Mouse (Mus musculus) cerebellum, adult 2 months (tissue): ENCODE data around the gene Zdhhc17.

Source experiments
- CTCF ChIP-seq: fragments of 200-500 bp; IDR thresholded peaks from 2 replicates; pipeline ENCODE4 v1.5.1; 2011; ENCODE audit warnings: low read depth, mild to moderate bottlenecking, control low read depth, low read length, moderate library complexity, borderline replicate concordance; ENCODE audit not compliant: insufficient read depth
- POLR2A ChIP-seq: fragments of 200-500 bp; IDR thresholded peaks from 2 replicates; pipeline ENCODE4 v1.6.1; 2011; ENCODE audit warnings: low read length, control low read depth, borderline replicate concordance; ENCODE audit not compliant: insufficient read depth

DNA sequence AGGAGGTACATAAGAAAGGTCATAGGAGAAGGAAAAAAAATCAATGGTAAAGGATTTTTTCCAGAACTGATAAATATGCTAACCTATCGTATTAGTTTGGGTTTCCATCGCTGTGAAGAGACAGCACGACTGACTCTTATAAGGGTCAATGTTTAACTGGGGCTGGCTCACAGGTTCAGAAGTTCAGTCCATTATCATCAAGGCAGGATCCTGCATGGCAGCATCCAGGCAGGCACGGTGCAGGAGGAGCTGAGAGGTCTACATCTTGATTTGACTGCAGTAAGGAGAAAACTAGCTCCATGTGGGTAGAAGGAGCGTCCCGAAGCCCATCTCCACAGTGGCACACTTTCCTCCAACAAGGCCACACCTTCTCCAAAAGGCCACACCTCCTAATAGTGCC is 29.5 kb downstream of the Zdhhc17 start:
- TF ChIP-seq CTCF (no peak), POLR2A (no peak)
